Mouse (Mus musculus) hindbrain, embryonic 15.5 days (tissue): ENCODE measurements around the gene Acadvl. TPM values are rescaled to one million over a fixed set of nuclear protein-coding genes. Genes with fewer than 3 reads are reported as not detected.
A peak's percentile ranks its signal among the peaks of the same experiment; 100 is the strongest.
"Not testable (repeated sequence)": the region's sequence is repeated elsewhere in the genome, so short reads cannot be mapped to it uniquely, and the experiment has no call there.

ENCODE experiments used
- ATAC-seq: fragments of 200-750 bp; cut with Nextera tagmentation; 2 replicates; pipeline ENCODE4 v1.8.0; 2017; ENCODE audit warnings: low read depth, moderate number of reproducible peaks, moderate TSS enrichment; ENCODE audit not compliant: low FRiP score
- H3K27ac ChIP-seq: fragments of 300-500 bp; sonication (generic); replicated peaks from 2 replicates; pipeline ENCODE4 v1.5.1; 2015; ENCODE audit warnings: mild to moderate bottlenecking, inconsistent platforms
- H3K27me3 ChIP-seq: fragments of 300-500 bp; sonication (generic); 2 replicates; pipeline ENCODE4 v1.6.1; 2015; ENCODE audit warnings: control low read depth, inconsistent platforms
- H3K36me3 ChIP-seq: fragments of 300-500 bp; sonication (generic); 2 replicates; pipeline ENCODE4 v1.6.1; 2015; ENCODE audit warnings: control low read depth, inconsistent platforms
- H3K4me1 ChIP-seq: fragments of 300-500 bp; sonication (generic); replicated peaks from 2 replicates; pipeline ENCODE4 v1.6.1; 2015; ENCODE audit warnings: control low read depth, inconsistent platforms
- H3K4me2 ChIP-seq: fragments of 300-500 bp; sonication (generic); 2 replicates; pipeline ENCODE4 v1.6.1; 2015; ENCODE audit warnings: moderate library complexity, mild to moderate bottlenecking, inconsistent platforms
- H3K4me3 ChIP-seq: fragments of 300-500 bp; sonication (generic); 2 replicates; pipeline ENCODE4 v1.5.1; 2015; ENCODE audit warnings: mild to moderate bottlenecking, inconsistent platforms
- H3K9ac ChIP-seq: fragments of 300-500 bp; sonication (generic); 2 replicates; pipeline ENCODE4 v1.6.1; 2015; ENCODE audit warnings: inconsistent platforms
- H3K9me3 ChIP-seq: fragments of 300-500 bp; sonication (generic); 2 replicates; pipeline ENCODE4 v1.6.1; 2016; ENCODE audit warnings: control low read depth, inconsistent platforms
- WGBS: fragments of 180-500 bp; shearing (Covaris S2); methylation state at CpG from one replicate; pipeline ENCODE4 v1.1.7; 2015; 5-methylcytosine and 5-hydroxymethylcytosine counted together
- polyA plus RNA-seq: library from polyadenylated mRNA; unstranded; fragments of >200 nt; fragmentation: Nextera tagmentation; extraction: Ambion mirVana; gene quantifications from 2 replicates; pipeline ENCODE4 v1.2.1, GENCODE M21; 2015

The Acadvl gene
- polyA plus RNA-seq, 1 experiment from 2014 or later = 58.0 TPM

DNA sequence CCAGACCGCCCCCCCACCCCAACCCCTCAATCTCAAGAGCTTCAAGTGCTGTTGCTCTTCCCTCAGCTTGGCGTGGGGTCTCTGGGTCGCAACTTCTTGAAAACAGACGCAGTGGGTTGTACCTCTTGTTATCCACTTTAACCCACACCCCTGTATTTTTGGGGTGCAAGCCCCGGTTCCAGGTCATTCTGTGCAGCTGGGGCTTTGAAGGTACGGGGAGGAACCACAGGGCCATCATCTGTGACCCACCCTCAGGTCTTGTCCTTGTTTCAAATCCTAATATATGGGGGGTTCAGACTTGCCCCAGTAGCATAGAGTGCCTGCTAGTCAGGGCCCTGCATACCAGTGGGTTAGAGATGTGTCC, 8.9 kb upstream of the Acadvl start:
- H3K4me2 ChIP-seq = peak overlapping the region; percentile 59
- peaks cover 95% of the 10 kb centered on the region for H3K4me1 ChIP-seq
- 9% methylated on average over 6 of the region's 6 CpGs for WGBS
- H3K36me3 ChIP-seq = no peaks in the 10 kb centered on the region
- ATAC-seq = no peak
- H3K9ac ChIP-seq = peak overlapping the region; percentile 47
- peak overlapping the region; percentile 41 for H3K4me3 ChIP-seq
- peak overlapping the region; percentile 64 for H3K27ac ChIP-seq
- H3K9me3 ChIP-seq = no peaks in the 10 kb centered on the region
- no peaks in the 10 kb centered on the region for H3K27me3 ChIP-seq

DNA sequence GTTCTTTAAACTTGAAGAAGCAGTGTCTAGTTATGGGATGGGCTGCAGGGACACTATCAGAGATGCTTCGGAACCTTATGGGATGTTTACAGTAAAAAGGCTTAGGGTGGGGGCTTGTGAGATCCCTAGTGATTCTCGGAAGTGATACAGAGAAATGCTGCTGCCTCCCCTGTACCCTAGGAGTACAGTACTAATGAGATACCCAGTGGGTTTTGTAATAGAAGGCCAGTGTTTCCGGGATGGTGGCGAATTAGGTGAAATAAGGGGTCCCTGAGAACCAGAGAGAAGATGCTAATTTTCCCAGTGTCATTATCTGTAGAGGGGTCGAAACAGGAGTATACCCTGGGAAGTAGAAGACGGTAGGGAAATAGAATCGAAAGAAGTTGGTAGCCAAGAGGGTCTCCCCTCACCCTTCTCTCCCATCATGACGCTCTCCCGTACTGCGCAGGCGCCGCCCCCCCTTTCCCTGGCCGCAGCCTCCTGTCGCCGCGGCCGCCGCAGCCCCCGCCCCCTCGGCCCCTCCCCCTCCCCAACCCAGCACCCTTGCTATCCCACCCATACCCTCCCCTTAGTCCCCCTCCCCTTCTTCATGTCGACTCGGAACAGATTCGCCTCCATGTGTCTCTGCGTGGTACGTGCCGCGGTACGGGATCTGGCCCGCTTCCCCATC, 8.4 kb upstream of the Acadvl start:
- Histone ChIP-seq H3K27ac (peak overlapping the region; percentile 64), H3K36me3 (no peaks in the 10 kb centered on the region), H3K9ac (peak overlapping the region; percentile 47), H3K4me2 (peak overlapping the region; percentile 59), H3K27me3 (no peaks in the 10 kb centered on the region), H3K9me3 (no peaks in the 10 kb centered on the region), H3K4me3 (peak overlapping the region; percentile 41), H3K4me1 (peaks cover 94% of the 10 kb centered on the region)
- 4% methylated on average over 23 of the region's 29 CpGs for WGBS
- ATAC-seq = no peak

DNA sequence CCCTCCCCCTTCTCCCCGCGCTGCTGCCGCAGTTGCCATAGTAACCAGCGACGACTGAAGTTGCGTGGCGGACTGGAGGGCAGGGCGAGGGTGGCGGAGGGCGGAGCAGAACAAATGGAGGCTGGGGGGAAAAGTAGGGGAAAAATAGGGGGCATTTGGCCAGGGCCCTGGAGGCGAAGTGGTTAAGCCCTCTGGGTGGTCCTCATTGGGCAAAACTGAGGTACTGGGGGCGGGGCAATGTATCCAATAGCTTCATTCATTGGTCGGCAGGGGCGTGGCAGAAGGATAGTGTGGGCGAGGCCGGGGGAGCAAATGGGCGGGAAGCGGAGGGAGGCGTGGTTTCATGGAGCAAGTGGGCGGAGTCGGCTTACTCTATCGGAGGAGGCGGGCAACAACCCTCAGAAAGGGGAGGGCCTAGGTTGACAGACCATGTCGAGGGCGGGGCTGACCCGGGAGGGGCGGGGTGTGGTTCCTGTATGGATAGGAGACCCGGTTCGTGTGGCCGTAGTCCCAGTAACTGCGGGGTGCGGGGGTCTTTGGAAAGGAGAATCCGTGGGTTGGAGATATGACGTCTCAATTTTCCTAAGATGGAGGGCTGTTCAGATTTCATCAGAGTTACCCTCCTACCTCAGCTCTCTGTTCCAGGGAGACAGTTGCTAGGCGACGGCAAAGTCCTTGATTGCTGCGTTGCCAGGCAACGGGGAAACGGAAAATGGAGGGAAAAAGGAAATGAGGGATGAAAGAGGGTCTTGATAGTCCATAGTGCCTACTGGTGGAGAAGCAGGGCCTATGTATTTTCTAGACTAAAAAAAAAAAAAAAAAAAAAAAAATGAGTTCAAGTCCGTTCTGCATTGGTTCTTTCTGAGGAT, 6.3 kb upstream of the Acadvl start:
- H3K9me3 ChIP-seq = no peaks in the 10 kb centered on the region
- no peaks in the 10 kb centered on the region for H3K27me3 ChIP-seq
- H3K36me3 ChIP-seq = no peaks in the 10 kb centered on the region
- under 1% methylated on average over 40 of the region's 40 CpGs for WGBS
- peak overlapping the region; percentile 94 for H3K27ac ChIP-seq
- peak overlapping the region; percentile 54 for H3K4me3 ChIP-seq
- peak overlapping the region; percentile 26 for H3K9ac ChIP-seq
- ATAC-seq = peak; percentile 73
- H3K4me1 ChIP-seq = peaks cover 86% of the 10 kb centered on the region
- peak overlapping the region; percentile 89 for H3K4me2 ChIP-seq

DNA sequence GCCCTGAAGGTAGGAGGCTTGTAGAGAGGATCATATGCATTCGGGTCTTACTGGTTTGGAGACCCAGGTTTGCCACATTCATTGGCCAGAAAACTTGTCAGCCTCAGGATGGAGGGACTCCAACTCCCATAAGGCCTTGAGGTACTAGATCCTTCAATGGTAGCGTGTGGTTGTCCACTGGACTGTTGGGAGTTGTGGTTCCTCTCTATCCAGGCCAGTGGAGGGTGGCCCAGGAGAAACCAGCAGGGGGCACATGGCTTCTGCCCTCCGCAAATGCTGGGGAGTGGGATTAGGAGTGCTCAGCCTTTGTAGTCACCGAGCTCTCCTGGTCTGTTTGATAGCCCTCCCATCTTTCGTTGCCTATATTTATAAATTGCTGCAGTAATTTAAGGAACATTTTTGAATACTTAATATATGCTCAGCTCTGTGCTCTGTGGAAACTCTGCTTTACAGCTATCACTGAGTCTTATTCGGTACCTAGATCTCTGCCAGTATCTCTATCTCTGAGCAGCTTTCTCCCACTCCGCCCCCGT, 5.6 kb upstream of the Acadvl start:
- ATAC-seq = peak; percentile 68
- WGBS = under 1% methylated on average over 8 of the region's 8 CpGs
- H3K9me3 ChIP-seq = no peaks in the 10 kb centered on the region
- H3K27ac ChIP-seq = peak overlapping the region; percentile 94
- no peaks in the 10 kb centered on the region for H3K36me3 ChIP-seq
- H3K9ac ChIP-seq = peak overlapping the region; percentile 26
- H3K4me2 ChIP-seq = peak overlapping the region; percentile 89
- H3K4me1 ChIP-seq = peaks cover 79% of the 10 kb centered on the region
- no peaks in the 10 kb centered on the region for H3K27me3 ChIP-seq
- peak overlapping the region; percentile 54 for H3K4me3 ChIP-seq

DNA sequence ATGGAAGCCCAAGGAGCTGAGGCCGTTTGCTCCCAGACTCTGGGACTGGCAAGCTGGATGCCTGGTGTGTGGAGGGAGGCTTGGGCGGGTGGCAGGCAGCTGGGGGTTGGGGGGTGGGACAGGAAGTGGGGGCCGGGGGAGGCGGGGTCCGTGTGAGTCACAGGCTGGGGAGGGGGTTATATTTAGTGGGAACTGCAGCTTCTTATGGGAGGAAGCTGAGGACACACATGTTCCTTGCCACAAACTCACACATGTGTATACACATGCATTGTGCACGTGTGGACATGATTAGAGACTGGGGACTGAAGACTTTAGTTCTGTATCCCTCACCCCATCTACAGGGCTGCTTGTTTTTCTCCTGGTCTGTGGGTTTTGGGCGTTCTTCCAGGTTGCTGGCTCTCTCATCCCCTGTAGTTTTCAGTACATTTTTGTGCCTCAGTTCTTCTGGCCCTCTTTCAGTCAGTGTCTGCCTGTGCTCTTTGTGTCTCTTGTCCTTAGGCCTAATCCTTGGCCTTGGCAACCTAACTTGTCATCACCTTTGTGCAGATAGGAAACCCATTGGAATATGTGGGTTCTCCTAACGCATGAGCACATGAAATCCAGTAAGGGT, 4.9 kb upstream of the Acadvl start:
- Histone ChIP-seq H3K9me3 (no peaks in the 10 kb centered on the region), H3K4me1 (peaks cover 76% of the 10 kb centered on the region), H3K27me3 (no peaks in the 10 kb centered on the region), H3K4me2 (peak overlapping the region; percentile 89), H3K4me3 (peak overlapping the region; percentile 54), H3K9ac (peak overlapping the region; percentile 26), H3K27ac (peak overlapping the region; percentile 94), H3K36me3 (no peaks in the 10 kb centered on the region)
- ATAC-seq = no peak
- WGBS = 21% methylated on average over 7 of the region's 8 CpGs

DNA sequence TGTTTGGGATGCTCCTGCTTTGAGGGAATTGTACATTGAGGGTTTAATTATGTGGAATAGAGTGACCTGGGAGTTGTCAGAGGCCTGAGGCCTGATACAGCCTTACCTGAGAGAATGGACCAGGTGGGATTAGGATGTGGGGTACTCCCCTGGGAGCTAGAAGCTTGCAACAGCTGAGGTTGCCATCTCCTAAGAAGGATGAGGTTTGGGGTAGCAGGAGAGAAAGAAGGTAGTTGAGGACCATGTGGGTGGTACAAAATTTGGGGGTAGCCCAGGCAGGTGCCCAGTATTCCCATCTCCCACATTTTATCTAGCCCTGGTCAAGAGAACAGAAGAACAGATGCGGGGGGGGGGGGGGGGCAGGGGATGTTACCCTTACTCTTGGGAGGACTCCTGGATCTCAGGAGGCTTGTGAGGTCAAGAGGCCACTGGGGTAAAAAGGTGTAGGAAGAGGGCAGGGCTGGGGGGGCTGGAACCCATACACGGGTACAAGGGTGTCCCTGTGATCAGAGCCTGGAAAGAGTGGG, 4.3 kb upstream of the Acadvl start:
- no peak for ATAC-seq
- H3K4me2 ChIP-seq = peak overlapping the region; percentile 89
- peak overlapping the region; percentile 94 for H3K27ac ChIP-seq
- H3K4me1 ChIP-seq = peaks cover 75% of the 10 kb centered on the region
- no peaks in the 10 kb centered on the region for H3K36me3 ChIP-seq
- H3K27me3 ChIP-seq = no peaks in the 10 kb centered on the region
- H3K9ac ChIP-seq = peak overlapping the region; percentile 86
- H3K4me3 ChIP-seq = peak overlapping the region; percentile 54
- H3K9me3 ChIP-seq = no peaks in the 10 kb centered on the region
- 8% methylated on average over 2 of the region's 2 CpGs for WGBS

DNA sequence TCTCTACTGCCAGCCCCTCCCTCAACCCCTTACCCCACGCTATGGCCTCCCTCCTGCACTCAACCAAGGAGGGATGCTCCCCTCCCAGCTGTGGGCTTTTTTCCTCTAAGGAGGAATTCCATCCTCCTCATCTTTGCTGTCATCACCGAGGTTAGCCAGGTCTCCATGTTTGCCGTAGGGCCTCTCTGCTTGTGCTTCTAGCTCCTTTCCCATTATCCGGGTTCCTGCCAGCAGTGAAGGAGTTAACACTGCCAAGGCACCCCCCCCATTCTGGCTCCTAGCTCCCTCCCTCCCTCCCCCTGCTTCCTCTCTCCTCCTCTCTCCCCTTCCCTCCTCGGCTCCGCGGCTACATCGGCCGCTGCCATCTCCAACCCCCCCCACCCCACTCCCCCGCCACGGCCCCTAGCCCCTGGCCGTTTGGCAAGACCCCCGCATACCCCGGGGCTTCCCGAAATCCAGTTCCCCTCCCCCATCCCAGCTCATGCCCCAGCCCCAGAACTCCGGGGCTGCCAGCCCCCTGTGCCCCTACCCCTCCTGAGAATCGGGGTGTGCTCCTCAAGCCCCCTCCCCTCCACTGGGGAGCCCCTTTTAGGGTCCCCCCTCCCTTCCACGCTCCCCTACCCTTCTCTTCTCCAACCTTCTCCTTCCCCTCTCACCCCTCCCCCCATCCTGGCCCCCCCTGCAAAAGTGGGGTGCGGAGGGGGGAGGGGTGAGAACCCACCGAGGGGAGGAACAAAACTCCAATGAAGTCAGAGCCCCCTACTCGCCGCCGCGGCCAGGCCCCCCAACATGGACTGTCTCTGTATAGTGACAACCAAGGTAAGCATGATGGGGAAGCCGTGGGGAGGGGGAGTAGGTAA, 3.1 kb upstream of the Acadvl start:
- Histone ChIP-seq H3K9ac (peak overlapping the region; percentile 86), H3K27ac (peak overlapping the region; percentile 94), H3K4me3 (peak overlapping the region; percentile 54), H3K4me1 (peaks cover 72% of the 10 kb centered on the region), H3K27me3 (no peaks in the 10 kb centered on the region), H3K36me3 (no peaks in the 10 kb centered on the region), H3K4me2 (peak overlapping the region; percentile 89), H3K9me3 (no peaks in the 10 kb centered on the region)
- no peak for ATAC-seq
- 2% methylated on average over 21 of the region's 25 CpGs for WGBS

DNA sequence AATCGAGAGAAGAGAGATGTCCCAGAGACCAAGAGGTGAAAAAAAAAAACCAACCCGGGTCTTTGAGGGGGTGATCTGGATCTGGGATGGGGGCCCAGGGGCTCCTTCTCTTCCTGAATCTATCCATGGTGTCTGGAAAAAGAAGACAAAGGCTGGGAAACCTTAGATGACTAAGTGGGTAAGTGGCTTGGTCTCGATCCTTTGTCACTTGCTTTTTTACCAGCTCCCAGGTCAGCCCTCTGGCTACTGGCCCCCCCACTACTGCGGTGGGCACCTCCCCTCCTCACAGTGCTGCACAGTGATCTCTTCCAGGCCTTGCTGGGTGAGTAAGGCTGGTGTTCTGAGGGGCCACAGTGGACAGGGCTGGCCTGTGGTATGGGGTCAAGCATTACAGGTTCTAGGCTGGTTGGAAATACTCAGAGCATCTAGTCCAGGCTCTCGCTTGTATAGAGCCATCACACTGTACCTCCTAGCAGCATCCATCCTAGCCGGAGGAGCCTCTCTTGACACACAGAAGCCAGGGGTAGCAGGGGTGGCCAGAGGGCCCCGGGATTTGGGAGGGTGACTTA, 2.1 kb upstream of the Acadvl start:
- WGBS = 46% methylated on average over 7 of the region's 7 CpGs

DNA sequence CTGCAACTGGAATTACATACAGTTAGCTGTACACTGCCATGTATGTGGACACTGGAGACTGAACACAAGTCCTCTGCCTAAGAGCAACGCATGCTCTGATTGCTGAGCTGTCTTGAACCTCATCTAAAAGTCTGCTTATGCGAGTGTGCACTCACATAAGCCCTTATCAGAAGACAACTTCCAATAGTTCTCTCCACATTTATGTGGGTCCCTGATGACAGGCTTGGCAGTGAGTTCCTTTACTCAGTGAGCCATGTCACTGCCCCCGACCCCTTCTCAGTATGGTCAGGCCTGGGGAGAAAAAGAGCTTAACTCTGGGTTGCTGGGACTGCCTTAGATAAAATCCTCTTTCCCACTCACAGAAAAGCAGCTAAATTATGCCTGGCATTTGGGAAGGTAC, 1.5 kb upstream of the Acadvl start, which contains the start of gene Dlg4:
Gene Dlg4 (plus strand): TSS at position 274 of the 400 bp plus-strand sequence.
- no peak for ATAC-seq
- H3K9ac ChIP-seq = peak within 1 kb of the TSS; percentile 86

More for the DNA sequence above, 2.1 kb upstream of the Acadvl start:
- Histone ChIP-seq H3K4me1 (peaks cover 61% of the 10 kb centered on the region), H3K27me3 (no peaks in the 10 kb centered on the region), H3K9me3 (no peaks in the 10 kb centered on the region), H3K27ac (peak overlapping the region; percentile 94), H3K4me3 (peak overlapping the region; percentile 54), H3K4me2 (peak overlapping the region; percentile 89), H3K36me3 (peaks cover 10% of the 10 kb centered on the region), H3K9ac (peak overlapping the region; percentile 86; the same call in 1 of the 2 replicates)
- ATAC-seq = no peak

DNA sequence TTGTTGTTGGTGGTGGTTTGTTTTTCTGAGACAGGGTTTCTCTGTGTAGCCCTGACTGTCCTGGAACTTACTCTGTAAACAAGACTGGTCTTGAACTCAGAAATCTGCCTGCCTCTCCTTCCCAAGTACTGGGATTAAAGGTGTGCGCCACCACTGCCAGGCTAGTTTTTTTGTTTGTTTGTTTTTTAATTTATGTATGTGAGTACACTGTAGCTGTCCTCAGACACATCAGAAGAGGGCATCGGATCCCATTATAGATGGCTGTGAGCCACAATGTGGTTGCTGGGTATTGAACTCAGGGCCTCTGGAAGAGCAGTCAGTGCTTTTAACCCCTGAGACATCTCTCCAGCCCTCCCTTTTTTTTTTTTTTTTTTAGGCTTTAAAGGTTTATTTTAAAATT, 966 bp upstream of the Acadvl start:
- not testable (repeated sequence) for H3K9me3 ChIP-seq, H3K4me3 ChIP-seq, H3K27me3 ChIP-seq, H3K4me2 ChIP-seq, ATAC-seq, H3K27ac ChIP-seq, H3K9ac ChIP-seq
- H3K36me3 ChIP-seq = peaks cover 20% of the 10 kb centered on the region
- WGBS = 78% methylated on average over 2 of the region's 2 CpGs
- peaks cover 55% of the 10 kb centered on the region for H3K4me1 ChIP-seq

More for the DNA sequence above, 1.5 kb upstream of the Acadvl start, which contains the start of gene Dlg4:
- no peaks in the 10 kb centered on the region for H3K27me3 ChIP-seq
- 79% methylated on average over 3 of the region's 3 CpGs for WGBS
- peak within 1 kb of the TSS; percentile 54 for H3K4me3 ChIP-seq
- peak within 1 kb of the TSS; percentile 94 for H3K27ac ChIP-seq
- H3K4me1 ChIP-seq = peaks cover 55% of the 10 kb centered on the region
- peak within 1 kb of the TSS; percentile 89 for H3K4me2 ChIP-seq
- peaks cover 15% of the 10 kb centered on the region for H3K36me3 ChIP-seq
- H3K9me3 ChIP-seq = no peaks in the 10 kb centered on the region
